Mouse (Mus musculus) spleen, embryonic (tissue): ENCODE data around the gene Mtx1.

Source experiments
- CTCF ChIA-PET: fragments of 350-600 bp; sonication (Branson Sonifier 250); formaldehyde crosslinking; loops from one replicate; lab custom pipeline; 2022; lab: Charles Lee

Mtx1 gene

GRCm38 (mm10) chr3:89216407-89216806 lies 10.5 kb downstream of the Mtx1 start:
- CTCF ChIA-PET, result interaction anchor here (0.7 to 1.0 kb wide), 2 partner anchors 19 to 36 kb away, joined by 3 to 4 read pairs; no protein-coding TSS in a partner anchor

GRCm38 (mm10) chr3:89215853-89216252 lies 11.0 kb downstream of the Mtx1 start:
- CTCF ChIA-PET, result interaction anchor here (0.6 to 1.0 kb wide), 2 partner anchors 19 to 130 kb away, joined by 3 to 4 read pairs; no protein-coding TSS in a partner anchor

- CTCF ChIA-PET, result interaction anchor here (0.7 to 0.9 kb wide), 2 partner anchors 30 to 1045 kb away, joined by 5 to 7 read pairs; no protein-coding TSS in a partner anchor
Observed at GRCm38 (mm10) chr3:89214681-89215411, 12.0 kb downstream of the Mtx1 start, which contains the start of gene Thbs3. Thbs3 (plus strand) TSS chr3:89215180.

GRCm38 (mm10) chr3:89213803-89214530 lies 12.9 kb downstream of the Mtx1 start:
- CTCF ChIA-PET, result interaction anchor here (0.7 to 0.9 kb wide), 2 partner anchors 31 to 1044 kb away, joined by 5 to 7 read pairs; no protein-coding TSS in a partner anchor

- CTCF ChIA-PET, result no interaction called here
Observed at GRCm38 (mm10) chr3:89210731-89211130, 16.2 kb downstream of the Mtx1 start.

- CTCF ChIA-PET, result no interaction called here
Observed at GRCm38 (mm10) chr3:89210162-89210561, 16.7 kb downstream of the Mtx1 start.

- CTCF ChIA-PET, result no interaction called here
Observed at GRCm38 (mm10) chr3:89209731-89210130, 17.2 kb downstream of the Mtx1 start.

GRCm38 (mm10) chr3:89208736-89209135 lies 18.2 kb downstream of the Mtx1 start:
- CTCF ChIA-PET, result no interaction called here

GRCm38 (mm10) chr3:89208075-89208657 lies 18.7 kb downstream of the Mtx1 start:
- CTCF ChIA-PET, result no interaction called here

- CTCF ChIA-PET, result no interaction called here
Observed at GRCm38 (mm10) chr3:89206695-89207094, 20.2 kb downstream of the Mtx1 start.

GRCm38 (mm10) chr3:89206079-89206478 lies 20.8 kb downstream of the Mtx1 start:
- CTCF ChIA-PET, result no interaction called here

GRCm38 (mm10) chr3:89203142-89203514 lies 23.8 kb downstream of the Mtx1 start:
- CTCF ChIA-PET, result interaction anchor here (0.6 to 0.7 kb wide), 3 partner anchors 13 to 1304 kb away, joined by 3 to 5 read pairs (median 4); partner anchors contain the start of gene Trim46

- CTCF ChIA-PET, result interaction anchor here (0.6 to 0.7 kb wide), 3 partner anchors 12 to 1305 kb away, joined by 3 to 5 read pairs (median 4); partner anchors contain the start of gene Trim46
Observed at GRCm38 (mm10) chr3:89202253-89203141, 24.4 kb downstream of the Mtx1 start, which contains the start of gene Gba. Gba (plus strand) TSS chr3:89202928.

GRCm38 (mm10) chr3:89199839-89200238 lies 27.0 kb downstream of the Mtx1 start:
- CTCF ChIA-PET, result interaction anchor here (0.5 to 0.8 kb wide), 2 partner anchors 893 to 899 kb away, joined by 3 to 6 read pairs; no protein-coding TSS in a partner anchor

- CTCF ChIA-PET, result no interaction called here
Observed at GRCm38 (mm10) chr3:89195979-89196877, 30.7 kb downstream of the Mtx1 start.

- CTCF ChIA-PET, result interaction anchor here (1.0 kb wide), 1 partner anchor 21 kb away, joined by 3 read pairs; no protein-coding TSS in a partner anchor
Observed at GRCm38 (mm10) chr3:89193853-89194252, 33.0 kb downstream of the Mtx1 start.

GRCm38 (mm10) chr3:89193351-89193750 lies 33.5 kb downstream of the Mtx1 start:
- CTCF ChIA-PET, result no interaction called here

- CTCF ChIA-PET, result interaction anchor here (0.5 to 0.6 kb wide), 3 partner anchors 12 to 161 kb away, joined by 3 to 5 read pairs (median 4); partner anchors contain the start of gene Gba
Observed at GRCm38 (mm10) chr3:89190436-89190835, 36.5 kb downstream of the Mtx1 start.

- CTCF ChIA-PET, result no interaction called here
Observed at GRCm38 (mm10) chr3:89188478-89188875, 38.4 kb downstream of the Mtx1 start.
